Comparison of ENCODE assay signal across 23 mouse cellular contexts in the genomic region with DNA sequence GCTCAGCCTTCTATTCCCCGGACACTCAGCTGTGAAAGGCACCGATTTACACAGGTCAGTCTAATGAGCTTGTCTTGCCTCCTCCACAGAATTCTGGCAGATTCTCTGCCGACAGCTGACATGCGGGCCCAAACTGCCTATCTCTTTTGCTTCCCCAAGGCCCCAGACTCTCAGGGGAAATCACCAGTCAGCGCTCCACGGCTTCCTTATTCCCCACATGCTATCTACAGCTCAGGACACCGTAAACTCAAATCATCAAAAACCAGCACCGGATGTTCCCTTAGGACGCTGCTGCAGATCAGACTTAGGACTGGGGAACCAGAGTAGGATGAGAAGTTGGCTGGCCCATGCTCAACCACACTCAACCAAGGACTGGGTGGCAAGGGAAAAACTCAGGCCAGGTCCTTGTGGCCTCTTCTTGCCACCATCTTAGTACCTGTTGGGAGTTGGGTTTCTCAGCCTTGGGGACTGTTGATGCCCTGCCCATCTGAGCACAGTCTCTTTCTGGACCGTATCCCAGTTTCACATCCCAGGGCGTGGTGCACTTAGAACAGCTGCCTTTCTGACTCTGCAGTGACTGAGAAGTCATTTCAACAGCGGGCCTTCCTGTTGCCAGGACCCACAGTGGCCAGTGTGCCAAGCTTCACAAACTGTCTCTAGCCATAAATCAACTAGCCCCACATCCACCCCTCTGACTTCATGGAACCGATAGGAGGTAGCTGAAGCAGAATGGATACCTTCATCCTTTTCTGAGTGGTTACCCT. TPM values are rescaled to one million over a fixed set of nuclear protein-coding genes. Genes with fewer than 3 reads are reported as not detected.
A peak's percentile ranks its signal among the peaks of the same experiment; 100 is the strongest.
DNase-seq lines count a peak whose midpoint lies in the region; ATAC-seq and TF ChIP-seq lines count a peak whose summit lies in the region.
"Had no signal": no experiment of that assay in that cellular context is flagged by ENCODE, and none has a peak within 500 bp of the region (broad histone marks: within the 10 kb centered on the region; RNA-seq: fewer than 3 reads in every experiment).

No protein-coding gene starts in this region.

- TF ChIP-seq EP300 in heart, adult 2 months (IDR thresholded peaks at IDR 0.05; ENCODE audit: insufficient read depth, low read depth, low read length) = no peak

- ATAC-seq in common myeloid progenitor, adult 5-6 weeks (replicated peaks; ENCODE audit: low read depth, poor library complexity, severe bottlenecking) = peak; percentile 58
- peak; percentile 74 for ATAC-seq in megakaryocyte progenitor cell, adult 5-6 weeks (replicated peaks; ENCODE audit: poor library complexity)
- ATAC-seq in frontal cortex, adult (ENCODE audit: low TSS enrichment) = no peak
- ATAC-seq: intestine, embryonic 16.5 days; liver, postnatal 0 days had no signal

- no peaks in the 10 kb centered on the region for H3K27me3 ChIP-seq in heart, adult 2 months (ENCODE audit: control insufficient read depth, insufficient read depth, low read length)
- H3K27me3 ChIP-seq: embryonic facial prominence, embryonic 15.5 days; heart, embryonic 15.5 days; hindbrain, embryonic 15.5 days; limb, embryonic 15.5 days; neural tube, embryonic 15.5 days had no signal

- intact Hi-C loops in heart, adult 2 months (cut with DNase I) = loop anchor here (5.0 kb wide), 1 partner anchor 42 kb away; no protein-coding TSS in a partner anchor
- intact Hi-C loops in gastrocnemius, postnatal 36 days (cut with DNase I) = no loop called here

- no peak for TF ChIP-seq CTCF in heart, adult 2 months (IDR thresholded peaks at IDR 0.05)

- whole genome bisulfite sequencing in heart, adult 2 months = 71% methylated on average over 13 of the region's 13 CpGs

- no peak overlapping the region for H3K4me3 ChIP-seq in heart, adult 2 months
- H3K4me3 ChIP-seq: embryonic facial prominence, embryonic 15.5 days; forebrain, embryonic 10.5 days; heart, embryonic 15.5 days; hindbrain, embryonic 15.5 days; limb, embryonic 15.5 days; megakaryocyte, embryonic 14.5 days; neural tube, embryonic 15.5 days had no signal

- no peaks in the 10 kb centered on the region for H3K4me1 ChIP-seq in heart, adult 2 months (ENCODE audit: control insufficient read depth, insufficient read depth, low read length)
- H3K4me1 ChIP-seq: embryonic facial prominence, embryonic 15.5 days; heart, embryonic 15.5 days; hindbrain, embryonic 15.5 days; limb, embryonic 15.5 days; megakaryocyte, embryonic 14.5 days; neural tube, embryonic 15.5 days had no signal

- H3K27ac ChIP-seq in heart, adult 2 months = no peak overlapping the region
- H3K27ac ChIP-seq: embryonic facial prominence, embryonic 15.5 days; forebrain, embryonic 10.5 days; heart, embryonic 15.5 days; hindbrain, embryonic 15.5 days; limb, embryonic 15.5 days; neural tube, embryonic 15.5 days had no signal

- DNase-seq in heart, adult 2 months = peak; percentile 36 to 65
- DNase-seq in heart, postnatal 4 days = no peak
- DNase-seq in gastrocnemius, postnatal 36 days = peak; percentile 34 to 41
- DNase-seq in MN1 (ENCODE audit: low spot score) = no peak
- DNase-seq in cerebellum, postnatal 14 days = no peak
- DNase-seq: adrenal gland, postnatal 25 days; cerebellum, adult 18-20 months; embryo, embryonic 11 days; layer of hippocampus, postnatal 36 days; liver, postnatal 0 days; retina, postnatal 1 day; thymus, adult 18-20 months had no signal

- no peak overlapping the region for H3K9ac ChIP-seq in heart, adult 2 months (ENCODE audit: low read depth, low read length)
- H3K9ac ChIP-seq: embryonic facial prominence, embryonic 15.5 days; heart, embryonic 15.5 days; hindbrain, embryonic 15.5 days; limb, embryonic 15.5 days; liver, postnatal 0 days; neural tube, embryonic 15.5 days had no signal

- H3K79me2 ChIP-seq in heart, adult 2 months (replicated peaks; ENCODE audit: control insufficient read depth, insufficient read depth, low read length) = no peaks in the 10 kb centered on the region

- no peak for TF ChIP-seq POLR2A in heart, adult 2 months (IDR thresholded peaks at IDR 0.05; ENCODE audit: insufficient read depth, low read depth, low read length)

- no peaks in the 10 kb centered on the region for H3K36me3 ChIP-seq in heart, adult 2 months (ENCODE audit: control insufficient read depth, insufficient read depth, low read length)
- H3K36me3 ChIP-seq: embryonic facial prominence, embryonic 15.5 days; forebrain, embryonic 10.5 days; heart, embryonic 15.5 days; hindbrain, embryonic 15.5 days; limb, embryonic 15.5 days; neural tube, embryonic 15.5 days had no signal

RNA-seq across cellular contexts. Expression of a gene that starts 47.7 kb away (rescaled TPM):
- 10 to 100 TPM; 92.3 to 100.0 TPM for total RNA-seq in heart, adult 2 months (2021)
- polyA plus RNA-seq in heart, adult 2 months (2012; rRNA removed) = 115 and 189 TPM in 2 replicates
- total RNA-seq in heart, postnatal 4 days (2021) = 100 to 1,000 TPM in 1 of 2 experiments, 10 to 100 TPM in 1; 92.9 to 102 TPM
- total RNA-seq in common myeloid progenitor, adult 5-6 weeks (2017) = 50.9 and 60.2 TPM in 2 replicates
- total RNA-seq in gastrocnemius, postnatal 36 days (2021) = 10 to 100 TPM; 56.4 to 63.1 TPM
- total RNA-seq in megakaryocyte progenitor cell, adult 5-6 weeks (2015) = 62.7 and 65.7 TPM in 2 replicates
- 46.7 and 56.9 TPM in 2 replicates for total RNA-seq in megakaryocyte progenitor cell, adult 5-6 weeks (2017)

Comparison
In these comparisons a context has a peak if more than half of its experiments do, and no peak if none do; other contexts are left out.
1. DNase-seq: peak in heart, adult 2 months (2 of 2) and gastrocnemius, postnatal 36 days (2 of 2); none in heart, postnatal 4 days (single experiment), MN1 (single experiment) and cerebellum, postnatal 14 days (0 of 2).